Mouse (Mus musculus) G1E (cell line): Measurements from ENCODE around the gene Lsg1. TPM values are rescaled to one million over a fixed set of nuclear protein-coding genes. Genes with fewer than 3 reads are reported as not detected.

Source experiments
- ATAC-seq: 2 replicates; pipeline ENCODE4 v1.8.0; 2016; ENCODE audit warnings: mild to moderate bottlenecking; ENCODE audit not compliant: insufficient number of reproducible peaks, poor library complexity, low FRiP score, severe bottlenecking; ENCODE audit errors: extremely low read depth
- DNase-seq: peaks from one replicate; pipeline ENCODE4 v3.0.0; 2012; ENCODE audit warnings: low spot score
- H3K27me3 ChIP-seq: 2 replicates; pipeline ENCODE4 v1.6.1; 2012; ENCODE audit warnings: mild to moderate bottlenecking, low read length, inconsistent platforms; ENCODE audit not compliant: insufficient read depth
- H3K36me3 ChIP-seq: replicated peaks from 2 replicates; pipeline ENCODE3; 2012; ENCODE audit warnings: mild to moderate bottlenecking, inconsistent platforms
- H3K4me1 ChIP-seq: 2 replicates; pipeline ENCODE4 v1.6.1; 2012; ENCODE audit warnings: low read depth, low read length, inconsistent platforms, mixed read lengths; ENCODE audit not compliant: insufficient read depth
- H3K4me3 ChIP-seq: 2 replicates; pipeline ENCODE4 v1.5.1; 2012; ENCODE audit warnings: low read depth, mild to moderate bottlenecking, inconsistent platforms, low read length, moderate library complexity, mixed read lengths
- H3K9me3 ChIP-seq: replicated peaks from 2 replicates; pipeline ENCODE4 v1.6.1; 2012; ENCODE audit warnings: inconsistent platforms
- CTCF ChIP-seq: IDR thresholded peaks from 2 replicates; pipeline ENCODE4 v1.5.1; 2012; ENCODE audit warnings: low read depth, low read length, inconsistent platforms, mixed read lengths
- GATA1 ChIP-seq: IDR thresholded peaks from 2 replicates; pipeline ENCODE4 v1.6.1; 2012; ENCODE audit warnings: borderline replicate concordance, low read length, inconsistent platforms, mixed read lengths
- GATA2 ChIP-seq: IDR thresholded peaks from 2 replicates; pipeline ENCODE4 v1.6.1; 2012; ENCODE audit warnings: low read depth, low read length, inconsistent platforms, borderline replicate concordance
- POLR2AphosphoS5 ChIP-seq: IDR thresholded peaks from 2 replicates; pipeline ENCODE4 v1.6.1; 2012; ENCODE audit warnings: low read depth, low read length, inconsistent platforms; ENCODE audit not compliant: insufficient replicate concordance
- TAL1 ChIP-seq: conservative IDR thresholded peaks from 2 replicates; pipeline ENCODE4 v1.6.1; 2012; ENCODE audit warnings: low read depth, low read length, inconsistent platforms, mixed read lengths
- polyA plus RNA-seq: library from polyadenylated mRNA; stranded (reverse); fragments of >175 nt; gene quantifications from 2 replicates; pipeline ENCODE4 v1.2.3, GENCODE M21; 2012
- total RNA-seq, 2 experiments: library from RNA; stranded (forward) in 1 of 2; stranded (reverse) in 1 of 2; fragments of 200-1000 nt in 1 of 2; fragments of >200 nt in 1 of 2; fragmentation: Nextera tagmentation in 1 of 2; gene quantifications; 2 replicates each; pipeline ENCODE4 v1.2.3; 2014 to 2017

Gene Lsg1
- total and polyA plus RNA-seq, 3 experiments, result 11.0 to 65.7 (median 59.5) TPM

- ATAC-seq, result no peak
- H3K36me3 ChIP-seq, result no peaks in the 10 kb centered on the region
These were observed 36.3 kb upstream of the Lsg1 start for GRCm38 (mm10) chr16:30623645-30624044.

GRCm38 (mm10) chr16:30616281-30616680 is 28.9 kb upstream of the Lsg1 start:
- Histone ChIP-seq H3K27me3 (peaks cover 33% of the 10 kb centered on the region), H3K4me3 (no peak overlapping the region), H3K36me3 (no peaks in the 10 kb centered on the region), H3K4me1 (no peaks in the 10 kb centered on the region), H3K9me3 (no peaks in the 10 kb centered on the region)
- DNase-seq (no peak), ATAC-seq (no peak)
- no peak for TF ChIP-seq POLR2AphosphoS5
- TF ChIP-seq GATA2, result no peak
- TF ChIP-seq GATA1, result no peak
- TF ChIP-seq CTCF, result no peak
- TF ChIP-seq TAL1, result no peak

More at GRCm38 (mm10) chr16:30623645-30624044, 36.3 kb upstream of the Lsg1 start:
- Histone ChIP-seq H3K27me3 (peaks cover 29% of the 10 kb centered on the region), H3K4me3 (no peak overlapping the region), H3K9me3 (no peaks in the 10 kb centered on the region), H3K4me1 (no peaks in the 10 kb centered on the region)
- DNase-seq, result no peak
- TF ChIP-seq GATA1 (no peak), POLR2AphosphoS5 (no peak), TAL1 (no peak), CTCF (no peak), GATA2 (no peak)

DNA sequence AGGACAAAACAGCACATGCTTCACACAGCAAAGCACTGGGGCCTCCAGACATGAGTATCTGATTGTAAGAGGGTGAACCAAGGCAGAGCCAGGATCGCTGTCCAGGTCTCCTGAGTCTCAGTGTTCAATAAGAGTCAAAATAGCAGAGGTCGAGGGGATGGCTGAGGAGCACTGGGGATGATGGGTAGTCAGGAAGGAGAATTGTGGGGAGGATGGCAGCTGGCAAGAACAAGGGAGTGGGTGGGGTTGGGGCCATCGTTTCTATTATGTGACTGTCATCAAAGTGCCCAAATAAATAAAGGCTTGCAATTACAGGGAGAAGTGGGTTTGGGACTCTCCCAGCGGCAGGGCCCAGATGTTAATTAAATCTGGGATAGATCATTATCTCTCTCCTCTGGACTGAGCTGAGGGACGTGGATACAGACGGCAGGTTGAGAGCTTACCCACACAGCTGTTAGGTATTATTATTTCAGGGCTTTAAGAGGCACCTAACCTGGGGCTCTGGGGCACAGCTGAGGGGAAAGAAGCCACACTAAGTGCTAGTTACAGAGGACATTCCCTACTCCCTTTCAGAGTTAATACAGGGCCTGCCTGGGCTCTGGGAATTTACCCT is 27.4 kb upstream of the Lsg1 start:
- no peaks in the 10 kb centered on the region for H3K9me3 ChIP-seq
- H3K36me3 ChIP-seq, result no peaks in the 10 kb centered on the region
- TF ChIP-seq POLR2AphosphoS5, result no peak
- no peak for TF ChIP-seq GATA1
- TF ChIP-seq GATA2, result no peak
- no peak for TF ChIP-seq CTCF
- TF ChIP-seq TAL1, result no peak
- ATAC-seq, result no peak
- no peak overlapping the region for H3K4me3 ChIP-seq
- H3K27me3 ChIP-seq, result peaks cover 27% of the 10 kb centered on the region
- H3K4me1 ChIP-seq, result no peaks in the 10 kb centered on the region
- no peak for DNase-seq

DNA sequence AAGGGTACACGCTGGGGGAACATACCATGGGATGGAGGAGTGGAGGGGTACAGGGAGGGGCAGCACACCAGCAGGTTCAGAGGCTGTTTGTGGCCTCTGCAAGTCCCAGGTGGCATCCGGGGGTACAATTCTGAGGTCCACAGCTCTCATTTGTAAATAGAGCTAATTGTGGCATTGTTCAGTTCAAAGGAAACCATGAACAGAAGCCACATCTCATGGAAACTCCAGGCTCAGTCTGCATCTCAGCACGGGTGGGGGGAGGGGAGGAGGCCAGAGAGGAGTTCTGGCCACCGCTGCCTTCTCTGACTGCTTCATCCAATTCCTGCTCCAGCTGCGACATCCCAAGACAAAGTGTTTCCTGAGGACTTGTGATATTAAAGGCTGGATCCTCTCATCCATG is 26.7 kb upstream of the Lsg1 start:
- Histone ChIP-seq H3K27me3 (peaks cover 25% of the 10 kb centered on the region), H3K36me3 (no peaks in the 10 kb centered on the region), H3K9me3 (no peaks in the 10 kb centered on the region), H3K4me3 (no peak overlapping the region), H3K4me1 (no peaks in the 10 kb centered on the region)
- DNase-seq (no peak), ATAC-seq (no peak)
- TF ChIP-seq CTCF (no peak), GATA1 (no peak), TAL1 (no peak), GATA2 (no peak), POLR2AphosphoS5 (no peak)

DNA sequence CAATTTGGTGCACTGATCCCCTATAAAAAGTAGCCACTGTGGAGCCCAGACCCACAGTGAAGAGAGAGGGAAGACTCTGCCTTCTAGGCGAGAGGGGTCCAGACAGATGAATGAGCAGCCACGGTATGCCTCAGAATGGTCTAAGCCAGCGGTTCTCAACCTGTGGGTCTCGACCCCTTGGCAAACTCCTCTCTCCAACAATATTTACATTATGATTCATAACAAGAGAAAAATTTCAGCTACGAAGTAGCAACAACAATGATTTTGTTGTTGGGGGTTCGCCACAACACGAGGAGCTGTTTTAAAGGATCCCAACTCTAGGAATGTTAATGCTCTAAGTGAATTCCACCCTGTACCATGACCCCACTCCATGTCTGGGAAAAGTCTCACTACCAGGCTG is 25.7 kb upstream of the Lsg1 start:
- Histone ChIP-seq H3K27me3 (peaks cover 24% of the 10 kb centered on the region), H3K9me3 (no peaks in the 10 kb centered on the region), H3K4me1 (no peaks in the 10 kb centered on the region), H3K36me3 (no peaks in the 10 kb centered on the region), H3K4me3 (no peak overlapping the region)
- no peak for ATAC-seq
- DNase-seq, result no peak
- no peak for TF ChIP-seq POLR2AphosphoS5
- no peak for TF ChIP-seq TAL1
- no peak for TF ChIP-seq CTCF
- no peak for TF ChIP-seq GATA2
- TF ChIP-seq GATA1, result no peak

DNA sequence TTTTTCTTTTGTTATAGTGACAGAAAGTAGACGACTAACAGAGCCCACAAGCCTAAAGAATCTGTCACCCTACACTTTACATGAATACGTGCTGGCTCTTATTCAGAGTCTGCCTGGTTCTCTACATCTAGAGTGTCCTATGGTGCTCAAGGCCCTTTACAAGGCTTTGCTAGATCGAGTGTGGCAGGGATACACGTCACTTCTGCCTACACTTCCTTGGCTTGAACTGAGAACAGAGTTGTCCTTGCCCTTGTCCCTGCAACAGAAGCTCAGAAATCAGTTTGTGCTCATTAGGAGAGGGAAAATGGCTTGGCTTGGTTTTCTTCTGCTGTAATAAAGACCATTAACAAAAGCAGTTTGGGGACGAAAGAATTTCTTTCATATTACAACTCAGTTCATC is 23.9 kb upstream of the Lsg1 start:
- TF ChIP-seq GATA2 (no peak), TAL1 (no peak), GATA1 (no peak), CTCF (no peak), POLR2AphosphoS5 (no peak)
- no peak overlapping the region for H3K4me3 ChIP-seq
- no peaks in the 10 kb centered on the region for H3K9me3 ChIP-seq
- H3K27me3 ChIP-seq, result peaks cover 26% of the 10 kb centered on the region
- H3K36me3 ChIP-seq, result no peaks in the 10 kb centered on the region
- no peak for DNase-seq
- ATAC-seq, result no peak
- H3K4me1 ChIP-seq, result no peaks in the 10 kb centered on the region

GRCm38 (mm10) chr16:30607868-30608267 is 20.5 kb upstream of the Lsg1 start:
- TF ChIP-seq GATA1 (no peak), TAL1 (no peak), CTCF (no peak), GATA2 (no peak), POLR2AphosphoS5 (no peak)
- Histone ChIP-seq H3K4me3 (no peak overlapping the region), H3K9me3 (no peaks in the 10 kb centered on the region), H3K36me3 (no peaks in the 10 kb centered on the region), H3K27me3 (peaks cover 32% of the 10 kb centered on the region), H3K4me1 (no peaks in the 10 kb centered on the region)
- ATAC-seq (no peak), DNase-seq (no peak)
